Mouse (Mus musculus) lung, embryonic 14.5 days (tissue): ENCODE measurements around the gene Setd1b. TPM values are rescaled to one million over a fixed set of nuclear protein-coding genes. Genes with fewer than 3 reads are reported as not detected.
A peak's percentile ranks its signal among the peaks of the same experiment; 100 is the strongest.

ENCODE experiments used
- ATAC-seq: fragments of 200-750 bp; cut with Nextera tagmentation; 2 replicates; pipeline ENCODE4 v1.8.0; 2017; ENCODE audit warnings: mild to moderate bottlenecking, moderate TSS enrichment, moderate library complexity; ENCODE audit not compliant: insufficient read depth
- DNase-seq: peaks from one replicate; pipeline ENCODE4 v3.0.0-alpha.2; 2015
- H3K27ac ChIP-seq: fragments of 300-500 bp; sonication (generic); 2 replicates; pipeline ENCODE4 v1.5.1; 2014; ENCODE audit warnings: low read depth, mild to moderate bottlenecking, moderate library complexity
- H3K27me3 ChIP-seq: fragments of 300-500 bp; sonication (generic); 2 replicates; pipeline ENCODE4 v1.6.1; 2014; ENCODE audit warnings: low read length, control low read depth; ENCODE audit not compliant: insufficient read depth
- H3K36me3 ChIP-seq: fragments of 300-500 bp; sonication (generic); 2 replicates; pipeline ENCODE4 v1.6.1; 2014; ENCODE audit warnings: control low read depth; ENCODE audit not compliant: insufficient read depth
- H3K4me1 ChIP-seq: fragments of 300-500 bp; sonication (generic); 2 replicates; pipeline ENCODE4 v1.6.1; 2014; ENCODE audit warnings: antibody characterized with exemption, control low read depth; ENCODE audit not compliant: insufficient read depth
- H3K4me2 ChIP-seq: fragments of 300-500 bp; sonication (generic); 2 replicates; pipeline ENCODE4 v1.6.1; 2014; ENCODE audit warnings: mild to moderate bottlenecking
- H3K4me3 ChIP-seq: fragments of 300-500 bp; sonication (generic); 2 replicates; pipeline ENCODE4 v1.5.1; 2014; ENCODE audit warnings: low read depth, low read length
- H3K9ac ChIP-seq: fragments of 300-500 bp; sonication (generic); 2 replicates; pipeline ENCODE4 v1.6.1; 2014
- H3K9me3 ChIP-seq: fragments of 300-500 bp; sonication (generic); 2 replicates; pipeline ENCODE4 v1.6.1; 2016; ENCODE audit warnings: low read depth, low read length, control low read depth
- CTCF ChIP-seq: IDR thresholded peaks from 2 replicates; pipeline ENCODE4 v1.5.1; 2016; ENCODE audit warnings: antibody characterized with exemption, low read depth
- WGBS: fragments of 180-500 bp; shearing (Covaris S2); extraction: QIAGEN DNeasy Blood & Tissue Kit; methylation state at CpG from one replicate; pipeline ENCODE4 v1.1.7; 2014; 5-methylcytosine and 5-hydroxymethylcytosine counted together
- polyA plus RNA-seq: library from polyadenylated mRNA; unstranded; fragments of >200 nt; fragmentation: Nextera tagmentation; extraction: Ambion mirVana; gene quantifications from 2 replicates; pipeline ENCODE4 v1.2.1, GENCODE M21; 2014

The Setd1b gene
- polyA plus RNA-seq, 1 experiment from 2014 or later = 12.1 TPM

DNA sequence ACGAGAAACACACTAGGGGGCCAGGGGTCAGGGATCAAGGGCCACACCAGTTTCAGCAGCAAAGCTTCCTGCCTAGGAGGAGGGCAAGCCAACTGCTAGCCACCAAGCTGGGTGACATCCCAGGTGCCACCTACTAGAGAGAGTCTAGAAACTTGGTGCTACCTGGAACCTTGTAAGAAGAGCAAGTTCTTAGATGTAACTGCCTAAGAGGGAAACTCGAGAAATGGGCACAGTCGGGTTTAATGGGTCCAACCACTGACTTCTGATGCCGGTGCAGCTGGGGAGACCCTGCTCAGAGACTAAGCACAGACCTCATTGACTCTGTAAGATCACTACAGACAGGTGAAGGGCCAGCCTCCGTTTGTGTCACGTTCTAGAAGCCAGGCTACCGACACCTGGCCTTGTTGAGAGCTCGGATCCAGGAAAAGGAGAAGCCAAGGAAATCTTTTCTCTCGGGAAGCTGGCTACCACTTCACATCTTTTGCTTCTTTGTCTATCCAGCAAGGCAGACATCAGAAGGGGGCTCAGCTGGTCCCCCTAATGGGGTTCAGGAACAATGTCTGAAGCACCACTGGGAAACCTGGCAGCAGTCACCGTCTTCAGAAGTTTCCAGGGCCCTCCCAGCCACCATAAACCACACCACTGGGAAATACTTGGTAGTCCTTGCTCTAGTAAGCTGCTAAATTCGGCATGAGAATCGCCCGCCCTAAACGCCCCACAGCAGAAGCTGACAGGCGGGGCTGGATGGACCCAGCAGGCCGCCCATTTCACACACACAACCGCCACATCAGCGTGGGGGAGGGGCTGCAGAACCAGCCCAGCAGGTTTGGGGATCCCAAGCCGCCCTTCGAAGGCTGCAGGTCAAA lies 4.7 kb upstream of the Setd1b start:
- WGBS = 3% methylated on average over 20 of the region's 20 CpGs
- no peak for TF ChIP-seq CTCF
- peak overlapping the region; percentile 99 for H3K9ac ChIP-seq
- DNase-seq = peak; percentile 92
- H3K4me1 ChIP-seq = peaks cover 44% of the 10 kb centered on the region
- no peaks in the 10 kb centered on the region for H3K9me3 ChIP-seq
- H3K27me3 ChIP-seq = no peaks in the 10 kb centered on the region
- H3K4me3 ChIP-seq = peak overlapping the region; percentile 92
- peak overlapping the region; percentile 100 for H3K4me2 ChIP-seq
- peak overlapping the region; percentile 100 for H3K27ac ChIP-seq
- peaks cover 17% of the 10 kb centered on the region; the same call in 1 of the 2 replicates for H3K36me3 ChIP-seq
- 0 out of 2 replicates have a peak, but pooled peaks have one; percentile 5 for ATAC-seq

DNA sequence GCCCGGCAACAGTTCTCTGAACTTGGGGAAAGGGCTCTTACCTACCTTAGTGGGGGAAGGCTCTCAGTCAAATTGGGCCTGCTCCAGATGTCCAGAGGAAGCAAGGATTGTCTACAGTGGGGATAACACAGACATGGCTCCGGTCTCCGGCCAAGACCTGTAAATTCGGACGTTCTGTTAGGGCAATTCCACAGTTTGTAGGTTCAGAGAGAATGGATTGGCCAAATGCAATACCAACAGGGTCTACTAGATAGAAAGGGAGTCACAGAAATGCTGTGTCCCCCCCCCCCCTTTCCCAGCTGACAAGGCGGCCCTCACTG lies 4.1 kb upstream of the Setd1b start:
- H3K27ac ChIP-seq = peak overlapping the region; percentile 100
- peak overlapping the region; percentile 100 for H3K4me2 ChIP-seq
- H3K9me3 ChIP-seq = no peaks in the 10 kb centered on the region
- peak overlapping the region; percentile 92 for H3K4me3 ChIP-seq
- H3K27me3 ChIP-seq = no peaks in the 10 kb centered on the region
- 2% methylated on average over 6 of the region's 6 CpGs for WGBS
- no peak for TF ChIP-seq CTCF
- ATAC-seq = no peak
- H3K9ac ChIP-seq = peak overlapping the region; percentile 99
- H3K4me1 ChIP-seq = peaks cover 44% of the 10 kb centered on the region
- no peak for DNase-seq
- H3K36me3 ChIP-seq = peaks cover 17% of the 10 kb centered on the region; the same call in 1 of the 2 replicates

- under 1% methylated on average over 40 of the region's 40 CpGs for WGBS
- peak; percentile 41 for TF ChIP-seq CTCF
- peaks cover 17% of the 10 kb centered on the region; the same call in 1 of the 2 replicates for H3K36me3 ChIP-seq
- peak overlapping the region; percentile 99 for H3K9ac ChIP-seq
- peak; percentile 84 for DNase-seq
- peak overlapping the region; percentile 92 for H3K4me3 ChIP-seq
- peak; percentile 38 for ATAC-seq
- H3K4me1 ChIP-seq = peaks cover 41% of the 10 kb centered on the region
- no peaks in the 10 kb centered on the region for H3K27me3 ChIP-seq
- H3K27ac ChIP-seq = peak overlapping the region; percentile 100
- H3K9me3 ChIP-seq = no peaks in the 10 kb centered on the region
- peak overlapping the region; percentile 100 for H3K4me2 ChIP-seq
Measured at GRCm38 (mm10) chr5:123138230-123138911, 3.6 kb upstream of the Setd1b start.

DNA sequence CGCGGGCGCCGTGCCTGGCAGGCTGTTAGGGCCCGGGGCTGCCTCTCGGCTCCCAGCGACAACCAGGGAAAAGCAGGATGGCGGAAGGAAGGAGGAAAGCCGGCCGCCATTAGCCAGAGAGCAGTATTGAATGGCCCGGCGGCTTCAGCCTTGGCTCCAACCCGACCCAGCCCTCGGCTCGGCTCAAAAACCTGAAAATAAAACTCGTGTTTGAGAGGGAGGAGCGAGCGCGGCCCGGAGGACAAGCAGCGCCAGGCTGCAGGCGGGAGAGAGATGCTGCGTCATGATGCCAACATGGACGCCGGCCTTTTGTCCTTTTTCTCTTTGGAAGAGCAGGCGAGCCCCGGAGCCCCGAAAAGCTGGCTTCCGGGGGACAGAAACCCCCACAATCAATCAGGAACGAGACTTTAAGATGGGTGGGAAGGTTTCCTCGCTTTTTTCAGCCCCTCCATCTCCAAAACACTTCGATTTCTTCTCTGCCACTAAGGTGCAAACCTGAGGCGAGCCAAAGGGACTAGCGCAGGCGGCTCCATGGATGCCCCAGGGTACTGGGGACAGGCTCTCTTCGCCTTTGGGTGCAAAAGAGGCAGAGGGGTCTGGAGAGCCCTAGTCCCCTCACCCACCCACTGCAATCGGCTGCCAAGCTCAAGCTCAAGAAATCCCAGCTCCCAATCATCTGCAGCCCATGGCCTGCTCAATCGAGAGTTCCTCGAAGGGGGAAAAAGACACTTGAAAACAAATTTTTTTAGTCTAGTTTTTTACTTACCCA lies 2.9 kb upstream of the Setd1b start:
- peak overlapping the region; percentile 99 for H3K9ac ChIP-seq
- 1% methylated on average over 39 of the region's 39 CpGs for whole genome bisulfite sequencing
- peak overlapping the region; percentile 100 for H3K27ac ChIP-seq
- H3K4me3 ChIP-seq = peak overlapping the region; percentile 92
- no peaks in the 10 kb centered on the region for H3K27me3 ChIP-seq
- no peak for TF ChIP-seq CTCF
- peak; percentile 88 for DNase-seq
- peaks cover 37% of the 10 kb centered on the region for H3K4me1 ChIP-seq
- H3K36me3 ChIP-seq = peaks cover 12% of the 10 kb centered on the region; the same call in 1 of the 2 replicates
- ATAC-seq = no peak
- no peaks in the 10 kb centered on the region for H3K9me3 ChIP-seq
- peak overlapping the region; percentile 100 for H3K4me2 ChIP-seq

DNA sequence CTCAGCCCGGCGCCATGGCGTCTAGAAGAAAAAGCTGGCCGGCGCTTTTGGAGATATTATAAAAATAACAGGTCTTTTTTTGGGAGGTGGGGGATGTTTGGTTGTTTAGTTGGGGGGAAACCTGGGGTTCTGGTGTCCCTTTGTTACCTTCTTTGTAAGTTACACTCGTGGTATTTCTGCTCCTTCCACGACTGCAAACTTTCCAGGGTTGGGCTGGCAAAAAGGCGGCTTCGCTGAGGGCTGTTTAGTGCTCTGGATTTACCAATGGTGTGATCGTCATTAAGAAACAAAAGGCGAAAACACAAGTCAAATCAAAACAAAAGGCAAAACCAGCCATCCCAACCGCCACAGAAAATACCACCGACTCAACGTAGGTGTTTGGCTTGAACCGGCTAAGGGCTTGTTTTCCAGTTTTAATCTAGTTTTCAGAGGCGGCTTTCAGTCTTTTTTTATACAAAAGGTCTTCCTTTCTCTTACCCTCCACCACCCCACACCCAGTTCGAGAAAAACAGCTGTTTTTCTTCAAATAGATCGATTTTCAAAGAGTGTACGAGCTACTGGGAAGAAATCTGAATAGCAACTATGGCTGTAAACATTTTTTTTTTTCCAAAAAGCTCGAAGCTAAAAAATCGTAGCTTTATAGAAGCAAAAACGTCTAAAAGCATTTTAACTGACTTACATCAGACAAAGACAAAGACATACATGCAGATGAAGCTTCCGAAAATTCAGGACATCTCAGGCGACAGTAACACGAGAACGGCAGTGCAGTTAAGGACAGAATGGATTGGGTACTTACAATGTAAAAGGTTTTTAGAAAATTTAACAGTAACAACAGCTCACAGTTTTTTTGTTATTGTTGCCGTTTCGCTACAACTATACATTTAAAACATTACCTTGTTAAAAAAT lies 2.0 kb upstream of the Setd1b start:
- peak overlapping the region; percentile 100 for H3K4me2 ChIP-seq
- TF ChIP-seq CTCF = no peak
- H3K9me3 ChIP-seq = no peaks in the 10 kb centered on the region
- peak overlapping the region; percentile 99 for H3K9ac ChIP-seq
- no peaks in the 10 kb centered on the region for H3K27me3 ChIP-seq
- under 1% methylated on average over 28 of the region's 28 CpGs for WGBS
- peak overlapping the region; percentile 92 for H3K4me3 ChIP-seq
- peak overlapping the region; percentile 100 for H3K27ac ChIP-seq
- H3K4me1 ChIP-seq = peaks cover 37% of the 10 kb centered on the region
- H3K36me3 ChIP-seq = peaks cover 19% of the 10 kb centered on the region; the same call in 1 of the 2 replicates
- DNase-seq = peak; percentile 58
- no peak for ATAC-seq
